Mouse (Mus musculus) frontal cortex, postnatal 10 days (tissue): Measurements from ENCODE around the gene Gm45716.
"Not testable (repeated sequence)": the region's sequence is repeated elsewhere in the genome, so short reads cannot be mapped to it uniquely, and the experiment has no call there.

Source experiments
- DNase-seq, 2 experiments: peaks; one replicate each; pipeline ENCODE4 v3.0.0; 2022; ENCODE audit warnings: low spot score in 2 of 2, mixed read lengths in 1 of 2

Gm45716 gene

GRCm38 (mm10) chr11:90250189-90250588 is 62.7 kb downstream of the Gm45716 start:
- DNase-seq: peak in 1 of 2 experiments; percentile 29

- DNase-seq: no peak
Measured at GRCm38 (mm10) chr11:90250730-90251129, 63.2 kb downstream of the Gm45716 start.

- no peak for DNase-seq
Measured at GRCm38 (mm10) chr11:90251923-90252322, 64.4 kb downstream of the Gm45716 start.

GRCm38 (mm10) chr11:90252366-90252765 is 64.9 kb downstream of the Gm45716 start:
- DNase-seq: no peak

- DNase-seq: no peak
Measured at GRCm38 (mm10) chr11:90254536-90254935, 67.1 kb downstream of the Gm45716 start.

- no peak for DNase-seq
Measured at GRCm38 (mm10) chr11:90255687-90256086, 68.2 kb downstream of the Gm45716 start.

- no peak for DNase-seq
Measured at GRCm38 (mm10) chr11:90256833-90257525, 69.5 kb downstream of the Gm45716 start.

GRCm38 (mm10) chr11:90258321-90258927 is 70.9 kb downstream of the Gm45716 start:
- DNase-seq: no peak

- no peak for DNase-seq
Measured at GRCm38 (mm10) chr11:90259071-90259470, 71.6 kb downstream of the Gm45716 start.

GRCm38 (mm10) chr11:90259826-90260225 is 72.3 kb downstream of the Gm45716 start:
- DNase-seq: no peak

GRCm38 (mm10) chr11:90264180-90264579 is 76.7 kb downstream of the Gm45716 start:
- no peak for DNase-seq

- DNase-seq: no peak
Measured at GRCm38 (mm10) chr11:90265581-90265980, 78.1 kb downstream of the Gm45716 start.

- DNase-seq: no peak
Measured at GRCm38 (mm10) chr11:90268934-90269333, 81.5 kb downstream of the Gm45716 start.

- no peak for DNase-seq
Measured at GRCm38 (mm10) chr11:90269398-90270123, 82.1 kb downstream of the Gm45716 start.

- DNase-seq: no peak
Measured at GRCm38 (mm10) chr11:90270132-90270877, 82.8 kb downstream of the Gm45716 start.

GRCm38 (mm10) chr11:90274187-90274586 is 86.7 kb downstream of the Gm45716 start:
- DNase-seq: no peak

GRCm38 (mm10) chr11:90275663-90276062 is 88.2 kb downstream of the Gm45716 start:
- DNase-seq: peak in 1 of 2 experiments; percentile 18

- no peak for DNase-seq
Measured at GRCm38 (mm10) chr11:90276150-90276549, 88.7 kb downstream of the Gm45716 start.

- no peak for DNase-seq
Measured at GRCm38 (mm10) chr11:90276561-90276960, 89.1 kb downstream of the Gm45716 start.

- DNase-seq: no peak
Measured at GRCm38 (mm10) chr11:90280069-90280468, 92.6 kb downstream of the Gm45716 start.

- not testable (repeated sequence) for DNase-seq
Measured at GRCm38 (mm10) chr11:90281943-90282342, 94.5 kb downstream of the Gm45716 start.

GRCm38 (mm10) chr11:90283159-90283558 is 95.7 kb downstream of the Gm45716 start:
- DNase-seq: no peak
